Mouse (Mus musculus): ENCODE data around the gene Siglecg.

GRCm38 (mm10) chr7:43408131-43408553 lies at the start of gene Siglecg:
- no peak for TF ChIP-seq CTCF (IDR thresholded peaks at IDR 0.05)
- no peak for TF ChIP-seq POLR2A (IDR thresholded peaks at IDR 0.05; ENCODE audit: insufficient read depth, low read depth, low read length)
- TF ChIP-seq EP300 (IDR thresholded peaks at IDR 0.05; ENCODE audit: insufficient read depth, low read depth, low read length) = no peak

Data from heart, adult 2 months (tissue).